Mouse (Mus musculus) forebrain, postnatal 0 days (tissue): Measurements from ENCODE around the gene 1700013H16Rik. TPM values are rescaled to one million over a fixed set of nuclear protein-coding genes. Genes with fewer than 3 reads are reported as not detected.
"Not testable (repeated sequence)": the region's sequence is repeated elsewhere in the genome, so short reads cannot be mapped to it uniquely, and the experiment has no call there.

ENCODE experiments used
- ATAC-seq: fragments of 200-750 bp; cut with Nextera tagmentation; 2 replicates; pipeline ENCODE4 v1.8.0; 2017; ENCODE audit warnings: mild to moderate bottlenecking, moderate library complexity
- DNase-seq: peaks from one replicate; pipeline ENCODE4 v3.0.0-alpha.2; 2015
- H3K27ac ChIP-seq: fragments of 300-500 bp; sonication (generic); 2 replicates; pipeline ENCODE4 v1.5.1; 2014; ENCODE audit warnings: low read depth, mild to moderate bottlenecking, antibody characterized with exemption, low read length, moderate library complexity, mixed read lengths
- H3K27me3 ChIP-seq: fragments of 300-500 bp; sonication (generic); 2 replicates; pipeline ENCODE4 v1.6.1; 2014; ENCODE audit warnings: mild to moderate bottlenecking, low read length, mixed read lengths; ENCODE audit not compliant: insufficient read depth
- H3K36me3 ChIP-seq: fragments of 300-500 bp; sonication (generic); 2 replicates; pipeline ENCODE4 v1.6.1; 2014; ENCODE audit warnings: mild to moderate bottlenecking, moderate library complexity; ENCODE audit not compliant: insufficient read depth
- H3K4me1 ChIP-seq: fragments of 300-500 bp; sonication (generic); 2 replicates; pipeline ENCODE4 v1.6.1; 2014; ENCODE audit warnings: antibody characterized with exemption; ENCODE audit not compliant: insufficient read depth
- H3K4me2 ChIP-seq: fragments of 300-500 bp; sonication (generic); 2 replicates; pipeline ENCODE4 v1.6.1; 2014; ENCODE audit warnings: low read depth, mild to moderate bottlenecking, moderate library complexity
- H3K4me3 ChIP-seq: fragments of 300-500 bp; sonication (generic); 2 replicates; pipeline ENCODE4 v1.5.1; 2014; ENCODE audit warnings: low read depth, low read length, mixed read lengths
- H3K9ac ChIP-seq: fragments of 300-500 bp; sonication (generic); 2 replicates; pipeline ENCODE4 v1.6.1; 2014; ENCODE audit warnings: mild to moderate bottlenecking
- H3K9me3 ChIP-seq: fragments of 300-500 bp; sonication (generic); 2 replicates; pipeline ENCODE4 v1.6.1; 2016; ENCODE audit warnings: low read length
- CTCF ChIP-seq: sonication (generic); IDR thresholded peaks from 2 replicates; pipeline ENCODE4 v1.5.1; 2016; ENCODE audit warnings: antibody characterized with exemption, control low read depth, low read depth
- WGBS: fragments of 180-500 bp; shearing (Covaris S2); extraction: QIAGEN DNeasy Blood & Tissue Kit; methylation state at CpG from one replicate; pipeline ENCODE4 v1.1.7; 2014; 5-methylcytosine and 5-hydroxymethylcytosine counted together
- polyA plus RNA-seq: library from polyadenylated mRNA; unstranded; fragments of >200 nt; fragmentation: Nextera tagmentation; extraction: Ambion mirVana; gene quantifications from 2 replicates; pipeline ENCODE4 v1.2.1, GENCODE M21; 2015
- total RNA-seq: library from RNA; depleted of rRNA; stranded (reverse); fragments of >200 nt; gene quantifications from 2 replicates; pipeline ENCODE4 v1.2.3, GENCODE M21; 2014; rRNA removed

1700013H16Rik gene
- total RNA-seq (not detected in 2 replicates), polyA plus RNA-seq (0.19 TPM in 1 of 2 replicates, not detected in the other)

DNA sequence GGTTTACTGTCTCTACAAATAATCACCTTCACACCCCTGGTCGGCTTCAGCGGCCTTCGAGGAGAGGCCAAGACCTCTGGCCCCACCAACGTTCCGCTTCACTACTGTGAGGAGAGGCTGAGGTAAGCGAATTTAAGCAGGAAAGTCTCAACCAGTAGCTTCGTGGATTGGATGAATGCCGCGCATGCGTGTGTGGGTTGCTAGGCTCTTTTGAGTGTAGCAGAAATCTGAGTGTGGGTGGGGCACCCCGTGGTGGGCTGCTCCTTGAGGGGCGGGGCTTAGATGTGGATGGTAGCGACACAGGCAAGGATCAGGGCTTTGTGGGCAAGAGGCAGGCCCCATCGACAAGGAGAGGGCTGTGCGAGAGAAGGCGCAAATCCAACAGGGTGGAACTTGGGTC, at the start of gene 1700013H16Rik:
TSS of gene 1700013H16Rik (minus strand) at position 96 of the 400 bp plus-strand sequence.
- Histone ChIP-seq H3K27me3 (no peaks in the 10 kb centered on the region), H3K9ac (no peak within 1 kb of the TSS), H3K4me1 (no peaks in the 10 kb centered on the region), H3K4me3 (no peak within 1 kb of the TSS), H3K36me3 (no peaks in the 10 kb centered on the region), H3K27ac (no peak within 1 kb of the TSS), H3K9me3 (peaks cover 5% of the 10 kb centered on the region; the same call in 1 of the 2 replicates), H3K4me2 (no peak within 1 kb of the TSS)
- DNase-seq: no peak
- 93% methylated on average over 16 of the region's 16 CpGs for WGBS
- no peak for TF ChIP-seq CTCF
- no peak for ATAC-seq

GRCm38 (mm10) chrX:53799074-53799473, 41.4 kb upstream of the 1700013H16Rik start:
- H3K4me1 ChIP-seq: no peaks in the 10 kb centered on the region
- H3K4me2 ChIP-seq: no peak overlapping the region
- no peaks in the 10 kb centered on the region for H3K27me3 ChIP-seq
- no peak for TF ChIP-seq CTCF
- DNase-seq (peak; percentile 24), ATAC-seq (no peak)
- no peaks in the 10 kb centered on the region for H3K9me3 ChIP-seq
- H3K4me3 ChIP-seq: no peak overlapping the region
- H3K9ac ChIP-seq: no peak overlapping the region
- 33% methylated on average over 3 of the region's 3 CpGs for WGBS
- H3K27ac ChIP-seq: no peak overlapping the region
- H3K36me3 ChIP-seq: no peaks in the 10 kb centered on the region

- WGBS: 87% methylated on average over 11 of the region's 11 CpGs
Measured at GRCm38 (mm10) chrX:53797519-53797918, 39.9 kb upstream of the 1700013H16Rik start, which contains the start of gene Xlr. Gene Xlr (minus strand): TSS chrX:53797706.

DNA sequence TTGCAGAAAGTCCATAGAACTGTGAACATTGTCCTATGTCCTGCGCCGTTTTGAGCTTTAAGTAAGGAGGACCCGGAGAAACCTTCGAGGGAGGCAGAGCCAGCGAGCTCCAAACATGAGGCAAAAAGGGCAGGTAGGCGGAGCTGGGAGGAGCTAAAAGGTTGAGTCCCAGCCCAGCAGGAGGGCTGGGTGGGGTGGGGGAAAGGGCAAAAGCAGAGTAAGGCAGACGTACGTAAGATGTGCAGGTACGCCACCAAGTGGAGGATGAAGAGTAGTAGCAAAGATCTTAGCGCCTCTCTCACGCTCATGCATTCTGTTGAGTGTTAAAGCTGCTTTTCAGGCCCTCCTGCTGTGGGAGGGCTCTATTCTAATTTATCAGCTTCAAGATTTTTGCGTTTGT, 18.6 kb upstream of the 1700013H16Rik start, which contains the start of gene Zfp36l3:
TSS of gene Zfp36l3 (minus strand) at position 119 of the 400 bp plus-strand sequence.
- no peaks in the 10 kb centered on the region for H3K9me3 ChIP-seq
- H3K9ac ChIP-seq: no peak within 1 kb of the TSS
- no peak within 1 kb of the TSS for H3K4me2 ChIP-seq
- no peak within 1 kb of the TSS for H3K4me3 ChIP-seq
- no peaks in the 10 kb centered on the region for H3K4me1 ChIP-seq
- DNase-seq: no peak
- no peak for ATAC-seq
- H3K27me3 ChIP-seq: no peaks in the 10 kb centered on the region
- WGBS: 87% methylated on average over 12 of the region's 12 CpGs
- H3K36me3 ChIP-seq: no peaks in the 10 kb centered on the region
- no peak for TF ChIP-seq CTCF
- no peak within 1 kb of the TSS for H3K27ac ChIP-seq

More at GRCm38 (mm10) chrX:53797519-53797918, 39.9 kb upstream of the 1700013H16Rik start, which contains the start of gene Xlr:
- H3K9me3 ChIP-seq, H3K27me3 ChIP-seq, DNase-seq, H3K4me1 ChIP-seq, H3K27ac ChIP-seq, H3K4me2 ChIP-seq, H3K9ac ChIP-seq, ATAC-seq, H3K4me3 ChIP-seq, H3K36me3 ChIP-seq: not testable (repeated sequence)

GRCm38 (mm10) chrX:53752851-53753250, 4.8 kb downstream of the 1700013H16Rik start:
- Histone ChIP-seq H3K27ac (no peak overlapping the region), H3K4me2 (no peak overlapping the region), H3K4me3 (no peak overlapping the region), H3K9me3 (peaks cover 4% of the 10 kb centered on the region; the same call in 1 of the 2 replicates), H3K4me1 (no peaks in the 10 kb centered on the region), H3K27me3 (no peaks in the 10 kb centered on the region), H3K36me3 (no peaks in the 10 kb centered on the region), H3K9ac (no peak overlapping the region)
- no peak for ATAC-seq
- no peak for DNase-seq
- no peak for TF ChIP-seq CTCF
- 83% methylated on average over 1 of the region's 1 CpGs for WGBS

DNA sequence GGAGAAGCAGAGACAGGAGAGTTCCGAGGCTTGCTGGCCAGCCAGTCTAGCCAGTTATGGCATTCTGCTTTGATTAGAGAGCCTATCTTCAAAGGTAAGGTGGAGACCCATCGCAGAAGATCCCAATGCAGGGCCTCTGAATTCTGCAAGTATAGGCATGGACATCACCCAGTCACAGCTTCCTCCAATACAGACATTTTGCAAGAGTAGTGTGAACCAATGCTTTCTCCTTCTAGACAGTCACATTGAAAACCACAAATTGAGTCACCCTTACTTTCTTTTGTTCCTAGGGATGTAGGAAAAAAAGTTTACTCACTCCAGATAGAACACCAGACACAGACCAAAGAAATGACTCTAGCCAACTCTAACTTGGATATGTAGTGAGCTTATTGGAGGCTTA, 28.7 kb downstream of the 1700013H16Rik start:
- H3K9me3 ChIP-seq: no peaks in the 10 kb centered on the region
- no peaks in the 10 kb centered on the region for H3K36me3 ChIP-seq
- H3K27ac ChIP-seq: no peak overlapping the region
- DNase-seq (no peak), ATAC-seq (no peak)
- WGBS: 85% methylated on average over 2 of the region's 2 CpGs
- H3K27me3 ChIP-seq: no peaks in the 10 kb centered on the region
- no peaks in the 10 kb centered on the region for H3K4me1 ChIP-seq
- no peak overlapping the region for H3K4me3 ChIP-seq
- TF ChIP-seq CTCF: no peak
- no peak overlapping the region for H3K9ac ChIP-seq
- no peak overlapping the region for H3K4me2 ChIP-seq

DNA sequence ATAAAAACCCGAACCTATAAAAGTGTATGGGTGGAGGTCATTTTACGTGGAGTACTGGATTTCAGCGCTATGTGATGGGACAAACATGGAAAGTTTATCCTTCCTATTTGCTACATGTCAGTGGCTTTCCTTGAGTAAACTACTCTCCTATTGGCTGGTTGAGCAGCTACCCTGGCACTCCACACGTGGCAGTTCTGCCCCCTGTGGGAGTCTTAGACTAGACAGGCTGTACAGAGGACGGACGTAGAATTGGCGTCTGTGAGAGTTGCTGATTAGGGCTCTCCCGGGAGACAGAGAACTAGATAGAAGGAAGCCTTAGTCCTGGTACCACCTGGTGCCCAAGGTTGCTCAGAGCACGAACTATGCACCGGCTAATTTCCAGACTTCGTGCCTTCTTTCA, 33.0 kb downstream of the 1700013H16Rik start, which contains the start of gene 4930502E18Rik:
TSS of gene 4930502E18Rik (plus strand) at position 231 of the 400 bp plus-strand sequence.
- Histone ChIP-seq H3K4me1 (no peaks in the 10 kb centered on the region), H3K36me3 (no peaks in the 10 kb centered on the region), H3K4me2 (no peak within 1 kb of the TSS), H3K4me3 (no peak within 1 kb of the TSS), H3K9ac (no peak within 1 kb of the TSS), H3K27me3 (no peaks in the 10 kb centered on the region), H3K27ac (no peak within 1 kb of the TSS), H3K9me3 (no peaks in the 10 kb centered on the region)
- no peak for TF ChIP-seq CTCF
- DNase-seq (no peak), ATAC-seq (no peak)
- WGBS: 84% methylated on average over 11 of the region's 11 CpGs
